ENCODE assay signal across 19 mouse cellular contexts in the genomic region with DNA sequence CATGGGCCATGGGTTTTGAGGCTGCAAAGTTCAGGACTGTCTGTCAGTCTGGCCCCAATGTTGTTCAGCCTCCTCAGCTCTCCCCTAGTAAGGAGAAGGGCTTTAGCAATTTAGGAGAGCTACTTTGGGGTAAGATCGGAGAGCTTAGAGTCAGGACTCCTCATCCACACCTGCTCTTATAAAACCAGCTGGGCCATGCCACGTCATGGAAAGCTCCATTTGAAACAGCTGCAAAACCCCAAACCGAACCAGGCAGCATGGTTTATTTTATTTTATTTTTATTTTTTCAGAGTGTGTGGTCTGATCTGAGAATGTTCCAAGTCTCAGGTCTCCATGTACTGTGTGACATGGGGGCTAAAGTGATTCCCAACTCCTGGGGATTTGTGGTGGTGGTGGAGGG.
"Had no signal": no experiment of that assay in that cellular context is flagged by ENCODE, and none has a peak within 500 bp of the region (broad histone marks: within the 10 kb centered on the region; RNA-seq: fewer than 3 reads in every experiment).

No protein-coding gene starts in this region.

- DNase-seq: kidney, adult 11 months; kidney, postnatal 36 days; left cerebral cortex, postnatal 4 days; liver, postnatal 0 days; lung, postnatal 10 days; lung, postnatal 4 days; midbrain, embryonic 14.5 days; retina, postnatal 1 day; thymus, adult 2 months; thymus, postnatal 14 days; thymus, postnatal 4 days had no signal

- H3K9ac ChIP-seq: limb, embryonic 15.5 days; liver, embryonic 14.5 days; liver, postnatal 0 days; lung, embryonic 15.5 days; neural tube, embryonic 13.5 days had no signal

- H3K36me3 ChIP-seq: limb, embryonic 15.5 days; lung, embryonic 15.5 days; neural tube, embryonic 13.5 days had no signal

- H3K27ac ChIP-seq: hindbrain, postnatal 0 days; limb, embryonic 15.5 days; liver, embryonic 14.5 days; lung, embryonic 15.5 days; neural tube, embryonic 13.5 days had no signal

- H3K4me1 ChIP-seq: neural tube, embryonic 13.5 days had no signal

- ATAC-seq: hindbrain, postnatal 0 days; inflammation-experienced regulatory T-cells, adult 6 months; liver, postnatal 0 days had no signal

- H3K9me3 ChIP-seq: limb, embryonic 15.5 days; lung, embryonic 15.5 days; neural tube, embryonic 13.5 days had no signal

- H3K27me3 ChIP-seq: limb, embryonic 15.5 days; lung, embryonic 15.5 days; neural tube, embryonic 13.5 days had no signal

- H3K4me3 ChIP-seq: limb, embryonic 15.5 days; lung, embryonic 15.5 days; neural tube, embryonic 13.5 days had no signal

- H3K4me2 ChIP-seq: limb, embryonic 15.5 days; liver, embryonic 11.5 days; lung, embryonic 15.5 days; midbrain, embryonic 11.5 days; neural tube, embryonic 13.5 days had no signal
